Mouse (Mus musculus) stomach, postnatal 0 days (tissue): ENCODE results near the gene Zfp800. TPM values are rescaled to one million over a fixed set of nuclear protein-coding genes. Genes with fewer than 3 reads are reported as not detected.

Source experiments
- ATAC-seq: fragments of 200-750 bp; cut with Nextera tagmentation; 2 replicates; pipeline ENCODE4 v1.8.0; 2017; ENCODE audit not compliant: low FRiP score, low TSS enrichment
- DNase-seq: peaks from one replicate; pipeline ENCODE4 v3.0.0-alpha.2; 2016; ENCODE audit warnings: low spot score
- H3K27ac ChIP-seq: fragments of 300-500 bp; sonication (generic); replicated peaks from 2 replicates; pipeline ENCODE4 v1.5.1; 2014; ENCODE audit warnings: mild to moderate bottlenecking, control low read depth
- H3K27me3 ChIP-seq: fragments of 300-500 bp; sonication (generic); 2 replicates; pipeline ENCODE4 v1.6.1; 2014; ENCODE audit warnings: low read length; ENCODE audit not compliant: control insufficient read depth, insufficient read depth
- H3K36me3 ChIP-seq: fragments of 300-500 bp; sonication (generic); 2 replicates; pipeline ENCODE4 v1.6.1; 2014; ENCODE audit warnings: low read length, mixed read lengths; ENCODE audit not compliant: control insufficient read depth, insufficient read depth
- H3K4me1 ChIP-seq: fragments of 300-500 bp; sonication (generic); replicated peaks from 2 replicates; pipeline ENCODE4 v1.6.1; 2014; ENCODE audit warnings: antibody characterized with exemption; ENCODE audit not compliant: control insufficient read depth, insufficient read depth
- H3K4me2 ChIP-seq: fragments of 300-500 bp; sonication (generic); replicated peaks from 2 replicates; pipeline ENCODE4 v1.6.1; 2014; ENCODE audit warnings: low read depth, mild to moderate bottlenecking, control low read depth, moderate library complexity
- H3K4me3 ChIP-seq: fragments of 300-500 bp; sonication (generic); 2 replicates; pipeline ENCODE4 v1.5.1; 2014; ENCODE audit warnings: low read depth, low read length, control low read depth
- H3K9ac ChIP-seq: fragments of 300-500 bp; sonication (generic); 2 replicates; pipeline ENCODE4 v1.6.1; 2014; ENCODE audit warnings: mild to moderate bottlenecking, low read length, control low read depth, mixed read lengths
- H3K9me3 ChIP-seq: fragments of 300-500 bp; sonication (generic); 2 replicates; pipeline ENCODE4 v1.6.1; 2016; ENCODE audit warnings: low read length; ENCODE audit not compliant: control insufficient read depth
- CTCF ChIP-seq: IDR thresholded peaks from 2 replicates; pipeline ENCODE4 v1.5.1; 2016; ENCODE audit warnings: antibody characterized with exemption, low read depth, mild to moderate bottlenecking, moderate library complexity
- EP300 ChIP-seq: optimal IDR thresholded peaks from 2 replicates; pipeline ENCODE3; 2016; ENCODE audit warnings: antibody characterized with exemption
- WGBS: fragments of 180-500 bp; shearing (Covaris S2); extraction: QIAGEN DNeasy Blood & Tissue Kit; methylation state at CpG from one replicate; pipeline ENCODE4 v1.1.7; 2014; 5-methylcytosine and 5-hydroxymethylcytosine counted together
- polyA plus RNA-seq: library from polyadenylated mRNA; unstranded; fragments of >200 nt; fragmentation: Nextera tagmentation; extraction: Ambion mirVana; gene quantifications from 2 replicates; pipeline ENCODE4 v1.2.1, GENCODE M21; 2015

The Zfp800 gene
- polyA plus RNA-seq, 1 experiment from 2014 or later, result 18.4 TPM

GRCm38 (mm10) chr6:28385169-28385568, 12.6 kb downstream of the Zfp800 start:
- no peak for TF ChIP-seq CTCF
- no peak for TF ChIP-seq EP300
- no peaks in the 10 kb centered on the region for H3K27me3 ChIP-seq
- no peak overlapping the region for H3K4me3 ChIP-seq
- H3K4me1 ChIP-seq, result no peaks in the 10 kb centered on the region
- DNase-seq (no peak), ATAC-seq (no peak)
- H3K4me2 ChIP-seq, result no peak overlapping the region
- H3K27ac ChIP-seq, result no peak overlapping the region
- no peaks in the 10 kb centered on the region for H3K36me3 ChIP-seq
- H3K9ac ChIP-seq, result no peak overlapping the region
- no peaks in the 10 kb centered on the region for H3K9me3 ChIP-seq
- 74% methylated on average over 3 of the region's 3 CpGs for WGBS

- H3K9ac ChIP-seq, result no peak overlapping the region
- H3K4me3 ChIP-seq, result no peak overlapping the region
- TF ChIP-seq CTCF, result peak; percentile 39
- no peak for TF ChIP-seq EP300
- no peaks in the 10 kb centered on the region for H3K36me3 ChIP-seq
- WGBS, result 39% methylated on average over 4 of the region's 4 CpGs
- no peaks in the 10 kb centered on the region for H3K9me3 ChIP-seq
- H3K27me3 ChIP-seq, result no peaks in the 10 kb centered on the region
- DNase-seq (no peak), ATAC-seq (no peak)
- no peak overlapping the region for H3K4me2 ChIP-seq
- no peak overlapping the region for H3K27ac ChIP-seq
- no peaks in the 10 kb centered on the region for H3K4me1 ChIP-seq
These were observed 15.8 kb downstream of the Zfp800 start for GRCm38 (mm10) chr6:28381983-28382382.

- Histone ChIP-seq H3K9ac (no peak overlapping the region), H3K9me3 (no peaks in the 10 kb centered on the region), H3K36me3 (no peaks in the 10 kb centered on the region), H3K27ac (no peak overlapping the region), H3K4me3 (no peak overlapping the region), H3K27me3 (no peaks in the 10 kb centered on the region), H3K4me1 (no peaks in the 10 kb centered on the region), H3K4me2 (no peak overlapping the region)
- TF ChIP-seq CTCF, result no peak
- no peak for TF ChIP-seq EP300
- 74% methylated on average over 6 of the region's 6 CpGs for WGBS
- ATAC-seq, result no peak
- DNase-seq, result no peak
These were observed 27.7 kb downstream of the Zfp800 start for GRCm38 (mm10) chr6:28369966-28370683.

GRCm38 (mm10) chr6:28367575-28367974, 30.2 kb downstream of the Zfp800 start:
- Histone ChIP-seq H3K36me3 (no peaks in the 10 kb centered on the region), H3K9ac (no peak overlapping the region), H3K9me3 (no peaks in the 10 kb centered on the region), H3K27me3 (no peaks in the 10 kb centered on the region), H3K4me3 (no peak overlapping the region), H3K4me1 (no peaks in the 10 kb centered on the region), H3K4me2 (no peak overlapping the region), H3K27ac (no peak overlapping the region)
- no peak for TF ChIP-seq EP300
- no peak for TF ChIP-seq CTCF
- DNase-seq, result no peak
- ATAC-seq, result no peak
- 79% methylated on average over 9 of the region's 9 CpGs for WGBS

GRCm38 (mm10) chr6:28351066-28351465, 46.7 kb downstream of the Zfp800 start:
- H3K4me3 ChIP-seq, result no peak overlapping the region
- H3K4me1 ChIP-seq, result no peaks in the 10 kb centered on the region
- TF ChIP-seq EP300 (no peak), CTCF (no peak)
- 63% methylated on average over 3 of the region's 3 CpGs for WGBS
- no peaks in the 10 kb centered on the region for H3K9me3 ChIP-seq
- ATAC-seq (no peak), DNase-seq (no peak)
- H3K27ac ChIP-seq, result no peak overlapping the region
- H3K4me2 ChIP-seq, result no peak overlapping the region
- H3K27me3 ChIP-seq, result no peaks in the 10 kb centered on the region
- no peak overlapping the region for H3K9ac ChIP-seq
- H3K36me3 ChIP-seq, result no peaks in the 10 kb centered on the region

GRCm38 (mm10) chr6:28345677-28346076, 52.1 kb downstream of the Zfp800 start:
- no peaks in the 10 kb centered on the region for H3K9me3 ChIP-seq
- no peak overlapping the region for H3K4me3 ChIP-seq
- no peaks in the 10 kb centered on the region for H3K27me3 ChIP-seq
- no peak for DNase-seq
- no peak for ATAC-seq
- TF ChIP-seq EP300, result no peak
- TF ChIP-seq CTCF, result no peak
- no peaks in the 10 kb centered on the region for H3K4me1 ChIP-seq
- no peak overlapping the region for H3K4me2 ChIP-seq
- H3K36me3 ChIP-seq, result no peaks in the 10 kb centered on the region
- no peak overlapping the region for H3K27ac ChIP-seq
- no peak overlapping the region for H3K9ac ChIP-seq
